Mouse (Mus musculus): ENCODE measurements around the gene Trhde. TPM values are rescaled to one million over a fixed set of nuclear protein-coding genes. Genes with fewer than 3 reads are reported as not detected.

Trhde gene
- polyA plus RNA-seq, 1 experiment from 2014 or later, result 0.78 TPM

DNA sequence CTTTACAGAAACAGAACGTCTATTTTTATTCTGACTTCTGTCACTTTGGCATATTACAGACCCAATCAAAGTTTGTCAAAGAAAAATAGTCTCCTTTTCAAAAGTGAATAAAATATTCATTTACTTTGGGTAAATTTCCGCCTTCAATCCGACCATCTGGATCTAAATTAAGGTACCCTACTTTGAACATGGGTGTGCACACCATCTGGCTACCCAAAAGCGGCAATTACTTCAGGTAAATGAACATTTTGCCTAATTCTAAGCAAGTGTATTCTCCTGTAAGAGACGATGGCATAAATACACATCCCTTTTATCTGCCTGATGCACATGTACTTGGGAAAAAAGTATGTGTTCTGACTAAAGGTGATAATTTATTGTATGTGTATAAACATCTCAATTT is 5.2 kb downstream of the Trhde start:
- Histone ChIP-seq H3K9me3 (no peaks in the 10 kb centered on the region), H3K4me1 (replicated peaks) (0 out of 2 replicates have a peak, but pooled peaks cover 9% of the 10 kb centered on the region), H3K36me3 (no peaks in the 10 kb centered on the region), H3K27me3 (replicated peaks) (peaks cover 21% of the 10 kb centered on the region), H3K4me2 (replicated peaks) (no peak overlapping the region), H3K27ac (no peak overlapping the region), H3K4me3 (replicated peaks) (no peak overlapping the region), H3K9ac (no peak overlapping the region)
- no peak for ATAC-seq
- WGBS, result 79% methylated on average over 5 of the region's 5 CpGs

DNA sequence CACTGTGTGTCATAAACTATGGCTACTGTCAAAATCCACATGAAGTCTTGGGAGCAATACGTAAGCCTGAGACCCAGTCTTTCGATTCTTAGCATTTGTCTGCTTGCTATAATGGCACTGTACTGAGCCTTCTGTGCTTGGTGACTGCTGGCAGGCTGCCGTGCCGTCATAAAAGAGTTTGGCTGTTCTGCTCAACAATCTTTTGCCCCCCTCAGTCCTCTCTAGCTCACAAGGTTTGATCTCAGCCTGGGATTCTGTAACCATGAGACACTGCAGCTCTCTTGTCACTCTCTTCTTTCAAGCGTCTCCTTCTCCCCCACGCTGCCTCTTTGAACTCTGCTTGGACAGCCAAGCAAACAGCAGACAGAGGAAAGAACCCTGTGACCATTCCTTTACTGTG is 7.9 kb downstream of the Trhde start:
- 51% methylated on average over 6 of the region's 6 CpGs for WGBS
- Histone ChIP-seq H3K27ac (no peak overlapping the region), H3K27me3 (replicated peaks) (no peaks in the 10 kb centered on the region), H3K4me1 (replicated peaks) (no peaks in the 10 kb centered on the region), H3K4me2 (replicated peaks) (no peak overlapping the region), H3K4me3 (replicated peaks) (no peak overlapping the region), H3K9ac (no peak overlapping the region), H3K9me3 (no peaks in the 10 kb centered on the region), H3K36me3 (no peaks in the 10 kb centered on the region)
- no peak for ATAC-seq

DNA sequence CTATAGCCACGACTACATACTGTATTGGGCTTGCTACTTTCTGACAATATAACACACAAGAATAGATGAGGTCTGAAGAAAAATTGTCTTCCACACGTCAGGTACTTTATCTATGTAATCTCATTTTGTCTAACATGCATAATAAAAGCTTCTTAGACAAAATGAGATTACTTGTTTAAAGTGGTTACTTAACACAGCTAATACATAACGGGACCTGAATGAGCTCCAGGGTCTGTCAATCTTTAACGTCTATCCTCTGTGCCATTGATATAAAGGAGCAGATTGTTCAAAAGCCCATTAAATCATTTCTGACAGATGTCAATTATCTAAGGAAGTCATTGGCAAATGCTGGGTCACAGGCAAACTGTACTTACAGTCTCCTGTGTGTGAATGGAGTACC is 36.2 kb downstream of the Trhde start:
- no peaks in the 10 kb centered on the region for H3K4me1 ChIP-seq (replicated peaks)
- 62% methylated on average over 4 of the region's 4 CpGs for WGBS
- H3K4me3 ChIP-seq (replicated peaks), result no peak overlapping the region
- no peak overlapping the region for H3K4me2 ChIP-seq (replicated peaks)
- no peaks in the 10 kb centered on the region for H3K27me3 ChIP-seq (replicated peaks)
- H3K9me3 ChIP-seq, result no peaks in the 10 kb centered on the region
- no peak for ATAC-seq
- H3K9ac ChIP-seq, result no peak overlapping the region
- no peak overlapping the region for H3K27ac ChIP-seq
- no peaks in the 10 kb centered on the region for H3K36me3 ChIP-seq

DNA sequence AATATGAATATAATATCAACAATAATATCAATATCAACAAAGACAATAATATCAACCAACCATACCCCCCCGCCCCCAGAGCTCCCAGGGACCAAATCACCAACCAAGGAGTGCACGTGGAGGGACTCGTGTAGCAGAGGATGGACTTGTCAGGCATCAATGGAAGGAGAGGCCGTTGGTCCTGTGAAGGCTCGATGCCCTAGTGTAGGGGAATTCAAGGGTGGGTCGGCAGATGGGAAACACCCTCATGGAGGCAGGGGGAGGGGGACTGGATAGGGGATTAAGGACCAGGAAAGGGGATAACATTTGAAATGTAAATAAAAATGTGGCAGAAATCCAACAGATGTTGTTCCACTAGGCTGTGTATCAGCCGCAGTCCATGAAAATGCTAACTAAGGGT is 40.0 kb downstream of the Trhde start:
- Histone ChIP-seq H3K27ac (no peak overlapping the region), H3K36me3 (no peaks in the 10 kb centered on the region), H3K9me3 (no peaks in the 10 kb centered on the region), H3K4me3 (replicated peaks) (no peak overlapping the region), H3K4me2 (replicated peaks) (no peak overlapping the region), H3K27me3 (replicated peaks) (no peaks in the 10 kb centered on the region), H3K9ac (no peak overlapping the region), H3K4me1 (replicated peaks) (no peaks in the 10 kb centered on the region)
- WGBS, result 80% methylated on average over 7 of the region's 7 CpGs
- no peak for ATAC-seq

DNA sequence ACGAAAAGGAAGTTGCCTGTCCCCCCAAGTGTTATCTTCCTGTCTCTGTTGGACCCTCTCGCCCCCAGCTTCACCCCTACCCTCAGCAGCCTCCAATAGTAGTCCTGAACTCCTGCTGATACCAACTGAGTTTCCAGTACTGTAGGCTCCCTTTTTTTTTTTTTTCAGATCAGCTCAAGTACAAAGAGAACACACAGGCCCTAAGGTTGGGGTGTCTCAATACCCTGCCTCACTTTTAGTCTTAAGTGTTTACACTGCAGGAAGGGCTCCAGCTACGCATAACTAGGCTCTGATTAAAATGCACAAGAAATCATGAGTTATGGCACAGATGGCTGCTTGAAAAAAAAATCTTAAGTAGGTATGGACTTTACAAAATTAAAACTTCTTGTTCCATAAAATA is 42.9 kb downstream of the Trhde start:
- H3K4me2 ChIP-seq (replicated peaks), result no peak overlapping the region
- H3K27me3 ChIP-seq (replicated peaks), result no peaks in the 10 kb centered on the region
- H3K4me3 ChIP-seq (replicated peaks), result no peak overlapping the region
- H3K36me3 ChIP-seq, result no peaks in the 10 kb centered on the region
- no peak for ATAC-seq
- H3K9ac ChIP-seq, result no peak overlapping the region
- no peak overlapping the region for H3K27ac ChIP-seq
- H3K4me1 ChIP-seq (replicated peaks), result no peaks in the 10 kb centered on the region
- 68% methylated on average over 3 of the region's 3 CpGs for WGBS
- H3K9me3 ChIP-seq, result no peaks in the 10 kb centered on the region

DNA sequence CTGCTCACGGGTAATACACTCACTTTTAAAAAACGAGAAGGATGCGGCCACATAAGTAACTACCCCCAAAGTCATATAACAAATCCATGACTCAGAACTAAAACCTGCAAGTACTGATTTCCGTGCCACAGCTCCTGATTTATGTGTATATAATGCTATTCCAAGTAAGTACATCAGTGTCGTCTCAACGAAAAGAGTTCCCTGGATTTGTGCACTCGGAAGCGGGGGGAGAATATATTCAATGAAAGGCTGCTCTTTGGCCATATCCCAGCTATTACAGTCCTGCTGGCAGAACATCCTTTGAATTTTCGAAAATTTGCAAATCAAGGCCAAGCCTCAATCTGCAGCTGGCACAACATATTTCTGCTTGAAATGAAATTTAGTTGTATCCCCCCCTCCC is 43.5 kb downstream of the Trhde start:
- Histone ChIP-seq H3K4me2 (replicated peaks) (no peak overlapping the region), H3K9me3 (no peaks in the 10 kb centered on the region), H3K9ac (no peak overlapping the region), H3K4me1 (replicated peaks) (no peaks in the 10 kb centered on the region), H3K36me3 (no peaks in the 10 kb centered on the region), H3K27me3 (replicated peaks) (no peaks in the 10 kb centered on the region), H3K4me3 (replicated peaks) (no peak overlapping the region), H3K27ac (no peak overlapping the region)
- ATAC-seq, result no peak
- 69% methylated on average over 9 of the region's 9 CpGs for WGBS

DNA sequence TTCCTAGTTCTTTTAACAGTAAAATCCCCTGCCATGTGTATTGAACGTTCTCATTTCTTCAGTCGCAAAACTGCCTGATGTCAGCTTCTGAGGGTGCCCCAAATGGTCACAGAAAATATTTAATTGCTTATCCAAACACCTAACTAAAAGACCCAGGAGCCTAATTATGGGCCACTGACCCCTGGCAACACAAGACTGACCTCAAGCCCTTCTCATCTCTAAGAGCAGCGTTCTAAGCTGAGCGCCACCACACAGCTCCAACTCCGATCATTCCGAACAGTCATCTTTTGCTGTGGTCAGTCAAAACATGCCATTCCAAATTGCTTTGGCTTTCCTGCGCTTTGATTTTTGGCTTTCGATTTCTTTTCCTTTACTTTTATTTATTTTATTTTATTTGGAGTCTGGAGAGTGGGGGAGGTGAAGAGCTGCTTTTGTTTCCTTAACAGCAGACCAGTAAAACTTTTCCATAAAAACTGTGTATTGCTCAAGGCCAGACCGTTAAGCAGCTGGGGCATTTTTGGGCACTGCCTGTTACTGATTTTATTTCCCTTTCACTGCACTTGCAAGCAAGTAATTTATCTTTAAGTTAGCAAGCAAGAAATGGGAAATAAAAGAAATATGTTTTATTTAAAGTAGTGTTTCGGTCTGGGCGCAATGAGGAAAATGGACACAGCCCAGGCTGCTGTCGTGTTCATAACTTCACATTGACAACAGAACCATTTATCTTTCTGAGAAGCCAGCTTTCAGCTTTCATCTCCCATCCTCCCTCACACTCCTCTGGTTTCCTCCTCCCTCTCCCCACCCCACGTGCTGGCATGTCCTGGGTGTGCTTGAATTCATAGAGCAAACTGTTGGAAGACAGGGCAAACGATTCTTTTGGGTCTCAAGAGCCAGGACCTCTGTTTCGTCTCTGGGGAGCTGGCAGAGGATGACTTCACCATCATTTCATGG is 59.1 kb downstream of the Trhde start:
- ATAC-seq, result peak; percentile 41
- H3K36me3 ChIP-seq, result no peaks in the 10 kb centered on the region
- H3K27ac ChIP-seq, result no peak overlapping the region
- no peak overlapping the region for H3K9ac ChIP-seq
- WGBS, result 46% methylated on average over 15 of the region's 15 CpGs
- H3K27me3 ChIP-seq (replicated peaks), result no peaks in the 10 kb centered on the region
- H3K4me2 ChIP-seq (replicated peaks), result no peak overlapping the region
- H3K4me1 ChIP-seq (replicated peaks), result no peaks in the 10 kb centered on the region
- no peaks in the 10 kb centered on the region for H3K9me3 ChIP-seq
- no peak overlapping the region for H3K4me3 ChIP-seq (replicated peaks)

DNA sequence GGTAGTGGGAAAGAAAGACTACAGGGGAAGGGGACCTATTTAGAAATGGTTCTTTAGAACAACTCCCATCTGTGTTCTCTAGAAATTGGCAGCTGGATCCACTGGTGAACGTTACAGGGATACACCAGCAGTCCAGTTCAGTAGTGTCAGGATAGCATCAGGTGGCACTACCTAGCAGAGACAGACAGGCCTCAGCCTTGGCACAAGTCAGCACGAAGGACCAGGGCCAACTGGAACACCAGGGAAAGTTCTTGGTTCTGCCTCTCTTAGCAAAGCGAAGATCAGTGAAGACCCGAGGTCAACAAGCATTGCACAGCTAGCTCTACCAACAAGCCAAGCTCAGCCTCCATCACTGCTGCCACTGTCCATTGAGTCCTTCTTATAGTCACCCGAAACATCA is 62.2 kb downstream of the Trhde start:
- Histone ChIP-seq H3K4me2 (replicated peaks) (no peak overlapping the region), H3K9me3 (no peaks in the 10 kb centered on the region), H3K27me3 (replicated peaks) (no peaks in the 10 kb centered on the region), H3K4me3 (replicated peaks) (no peak overlapping the region), H3K27ac (no peak overlapping the region), H3K9ac (no peak overlapping the region), H3K4me1 (replicated peaks) (no peaks in the 10 kb centered on the region), H3K36me3 (no peaks in the 10 kb centered on the region)
- no peak for ATAC-seq
- WGBS, result 92% methylated on average over 5 of the region's 5 CpGs

DNA sequence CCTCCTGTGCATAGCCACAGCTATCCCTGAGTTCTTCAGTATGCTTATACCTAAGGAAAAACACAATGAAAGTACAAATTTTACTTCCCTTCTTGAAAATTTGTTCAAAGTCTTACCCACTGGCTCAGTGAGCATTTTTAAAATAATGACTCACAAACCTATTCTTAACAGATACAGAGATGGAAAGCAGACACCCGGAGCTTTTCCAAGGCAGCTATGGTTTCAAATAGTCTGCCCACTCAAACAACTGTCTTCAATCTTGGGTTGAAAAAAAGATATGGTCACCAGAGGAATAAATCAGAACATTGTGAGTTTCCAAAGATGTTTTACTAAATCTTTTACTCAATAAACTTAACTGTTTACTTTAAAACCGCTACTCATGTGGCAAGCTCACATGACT is 64.5 kb downstream of the Trhde start:
- H3K27ac ChIP-seq, result no peak overlapping the region
- H3K27me3 ChIP-seq (replicated peaks), result no peaks in the 10 kb centered on the region
- no peak for ATAC-seq
- no peak overlapping the region for H3K4me2 ChIP-seq (replicated peaks)
- H3K4me1 ChIP-seq (replicated peaks), result no peaks in the 10 kb centered on the region
- H3K9me3 ChIP-seq, result no peaks in the 10 kb centered on the region
- WGBS, result 50% methylated on average over 2 of the region's 2 CpGs
- H3K36me3 ChIP-seq, result no peaks in the 10 kb centered on the region
- no peak overlapping the region for H3K4me3 ChIP-seq (replicated peaks)
- no peak overlapping the region for H3K9ac ChIP-seq

DNA sequence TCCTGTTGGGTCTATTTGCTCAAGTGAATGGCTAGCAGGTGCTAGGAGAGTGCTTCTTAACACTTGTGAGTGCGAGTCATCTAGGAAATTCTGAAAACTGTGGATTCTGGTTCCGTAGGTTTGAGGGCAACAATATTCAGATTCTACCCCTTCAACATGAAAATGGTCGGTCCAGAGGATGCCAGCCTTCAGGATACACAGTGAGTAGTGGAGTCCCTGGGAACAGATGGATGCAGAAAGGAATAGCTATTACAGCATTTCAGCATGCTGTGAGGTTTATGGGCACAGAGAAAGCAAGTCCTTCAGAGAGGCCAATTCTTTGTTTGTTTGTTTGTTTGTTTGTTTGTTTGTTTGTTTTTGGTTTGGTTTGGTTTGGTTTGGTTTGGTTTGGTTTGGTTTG is 65.7 kb downstream of the Trhde start:
- Histone ChIP-seq H3K4me2 (replicated peaks) (no peak overlapping the region), H3K27ac (no peak overlapping the region), H3K4me1 (replicated peaks) (no peaks in the 10 kb centered on the region), H3K4me3 (replicated peaks) (no peak overlapping the region), H3K9me3 (no peaks in the 10 kb centered on the region), H3K9ac (no peak overlapping the region), H3K27me3 (replicated peaks) (no peaks in the 10 kb centered on the region), H3K36me3 (no peaks in the 10 kb centered on the region)
- no peak for ATAC-seq
- WGBS, result 82% methylated on average over 3 of the region's 3 CpGs

DNA sequence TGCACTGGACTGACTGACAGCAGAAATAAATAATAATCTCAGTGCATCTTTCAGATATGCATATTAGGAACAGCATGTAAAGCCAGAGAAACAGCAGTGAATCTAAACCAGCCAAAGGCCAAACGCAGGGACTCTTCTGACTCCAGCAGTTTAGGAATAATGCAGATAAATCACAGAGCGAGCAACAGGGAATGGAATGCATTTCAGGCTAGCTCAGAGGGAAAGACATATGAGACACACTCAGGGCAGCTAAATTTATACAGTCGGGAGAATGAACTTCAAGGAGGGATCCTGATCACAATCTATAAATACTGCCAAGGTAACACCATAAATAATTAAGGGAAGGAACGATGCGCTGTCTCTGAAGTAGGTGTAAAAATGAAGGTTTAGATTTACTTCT is 66.4 kb downstream of the Trhde start:
- Histone ChIP-seq H3K27me3 (replicated peaks) (no peaks in the 10 kb centered on the region), H3K9me3 (no peaks in the 10 kb centered on the region), H3K4me3 (replicated peaks) (no peak overlapping the region), H3K36me3 (no peaks in the 10 kb centered on the region), H3K4me1 (replicated peaks) (no peaks in the 10 kb centered on the region), H3K27ac (0 out of 2 replicates have a peak overlapping the region, but pooled peaks have one; percentile 27), H3K4me2 (replicated peaks) (no peak overlapping the region), H3K9ac (no peak overlapping the region)
- 38% methylated on average over 5 of the region's 5 CpGs for WGBS
- no peak; the same call in 1 of the 2 replicates for ATAC-seq

DNA sequence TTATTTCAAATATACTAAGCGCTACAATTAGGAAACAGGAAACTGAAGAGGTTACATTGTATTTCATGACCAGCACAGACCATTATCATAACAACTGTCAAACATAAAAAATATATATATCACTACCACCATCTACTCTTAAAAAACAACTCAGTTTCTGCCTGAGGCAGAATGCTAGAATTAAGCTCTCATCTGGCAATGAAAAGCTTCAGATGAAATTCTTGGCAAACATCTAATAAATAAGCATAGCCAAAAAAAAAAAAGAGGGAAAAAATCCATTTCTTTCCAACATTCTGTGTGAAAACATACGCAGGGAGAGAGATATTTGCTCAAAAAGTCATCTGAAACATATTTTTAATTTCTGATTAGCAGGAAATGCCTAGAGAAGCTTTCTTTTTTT is 67.0 kb downstream of the Trhde start:
- H3K4me1 ChIP-seq (replicated peaks), result no peaks in the 10 kb centered on the region
- H3K27ac ChIP-seq, result 0 out of 2 replicates have a peak overlapping the region, but pooled peaks have one; percentile 27
- no peaks in the 10 kb centered on the region for H3K36me3 ChIP-seq
- H3K4me3 ChIP-seq (replicated peaks), result no peak overlapping the region
- no peak overlapping the region for H3K9ac ChIP-seq
- no peak overlapping the region for H3K4me2 ChIP-seq (replicated peaks)
- 53% methylated on average over 2 of the region's 2 CpGs for WGBS
- no peak for ATAC-seq
- no peaks in the 10 kb centered on the region for H3K9me3 ChIP-seq
- H3K27me3 ChIP-seq (replicated peaks), result no peaks in the 10 kb centered on the region

DNA sequence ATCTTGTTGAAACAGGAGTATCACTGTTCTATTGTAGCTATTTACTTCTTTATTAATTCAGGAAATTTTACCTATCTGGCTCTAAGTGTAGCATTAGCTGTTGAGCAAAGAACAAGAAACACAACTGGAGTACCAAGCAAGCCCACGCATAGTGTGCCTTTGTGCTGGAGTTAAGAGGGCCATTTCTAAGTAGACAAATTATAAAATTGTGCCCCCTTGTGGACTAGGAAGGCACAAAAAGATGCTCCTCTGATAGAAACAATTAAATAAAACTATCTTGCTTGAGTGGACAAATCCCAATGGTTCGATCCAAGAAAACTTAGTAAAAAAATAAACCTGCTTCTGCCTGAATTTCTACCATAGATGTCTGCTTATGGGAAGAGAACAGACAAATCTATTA is 76.5 kb downstream of the Trhde start:
- Histone ChIP-seq H3K4me3 (replicated peaks) (no peak overlapping the region), H3K4me2 (replicated peaks) (no peak overlapping the region), H3K4me1 (replicated peaks) (no peaks in the 10 kb centered on the region), H3K27me3 (replicated peaks) (no peaks in the 10 kb centered on the region), H3K9me3 (no peaks in the 10 kb centered on the region), H3K9ac (no peak overlapping the region), H3K36me3 (no peaks in the 10 kb centered on the region), H3K27ac (no peak overlapping the region)
- no peak for ATAC-seq
- WGBS, result 75% methylated on average over 2 of the region's 2 CpGs

Measured in intestine, embryonic 15.5 days (tissue).